Mouse (Mus musculus) small intestine, adult 2 months (tissue): Measurements from ENCODE around the gene Map2.

Experiments used
- CTCF ChIP-seq: fragments of 200-500 bp; IDR thresholded peaks from 2 replicates; pipeline ENCODE4 v1.5.1; 2012; ENCODE audit warnings: low read depth, mild to moderate bottlenecking, control low read depth, inconsistent platforms, low read length, moderate library complexity, mixed read lengths; ENCODE audit not compliant: insufficient replicate concordance, insufficient read length; ENCODE audit errors: extremely low read depth
- POLR2A ChIP-seq: fragments of 200-500 bp; IDR thresholded peaks from 2 replicates; pipeline ENCODE4 v1.6.1; 2012; ENCODE audit warnings: low read depth, mild to moderate bottlenecking, control low read depth, inconsistent platforms, low read length, moderate library complexity

DNA sequence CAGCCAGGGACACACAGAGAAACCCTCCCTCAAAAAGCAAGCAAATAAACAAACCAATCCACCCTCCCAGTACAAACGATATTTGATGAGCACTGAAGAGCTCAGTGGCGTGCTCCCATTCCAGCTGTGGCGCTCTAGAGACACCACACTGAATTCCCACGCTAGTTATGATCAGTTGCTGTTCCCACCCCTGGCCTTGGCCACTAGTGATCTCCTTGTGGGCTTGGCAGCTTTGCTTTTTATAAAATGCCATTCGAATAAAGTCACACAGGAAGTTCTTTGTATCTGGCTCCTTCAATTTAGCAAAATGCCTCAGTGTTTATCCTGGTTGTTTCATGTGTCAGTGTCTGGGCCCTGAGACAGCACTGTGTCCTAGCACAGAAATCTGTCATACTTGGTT, 6.4 kb upstream of the Map2 start:
- TF ChIP-seq CTCF (no peak), POLR2A (no peak)
